Mouse (Mus musculus): ENCODE results near the gene Dnajc22.

Dnajc22 gene

GRCm38 (mm10) chr15:99115065-99115423 lies 22.1 kb downstream of the Dnajc22 start:
- in situ Hi-C loops (cut with MseI, MboI) = no loop called here

GRCm38 (mm10) chr15:99116539-99116938 lies 23.6 kb downstream of the Dnajc22 start:
- in situ Hi-C loops (cut with MseI, MboI) = no loop called here

- in situ Hi-C loops (cut with MseI, MboI) = no loop called here
Observed at GRCm38 (mm10) chr15:99120814-99121213, 27.8 kb downstream of the Dnajc22 start.

GRCm38 (mm10) chr15:99122642-99123041 lies 29.7 kb downstream of the Dnajc22 start:
- in situ Hi-C loops (cut with MseI, MboI) = no loop called here

GRCm38 (mm10) chr15:99125711-99126080 lies 32.7 kb downstream of the Dnajc22 start, which contains the start of gene Spats2:
TSS of gene Spats2 (plus strand) at chr15:99125916.
- in situ Hi-C loops (cut with MseI, MboI) = no loop called here

- in situ Hi-C loops (cut with MseI, MboI) = no loop called here
Observed at GRCm38 (mm10) chr15:99126081-99126815, 33.3 kb downstream of the Dnajc22 start.

- in situ Hi-C loops (cut with MseI, MboI) = no loop called here
Observed at GRCm38 (mm10) chr15:99126816-99127365, 33.9 kb downstream of the Dnajc22 start.

- in situ Hi-C loops (cut with MseI, MboI) = no loop called here
Observed at GRCm38 (mm10) chr15:99127851-99128522, 35.0 kb downstream of the Dnajc22 start.

- in situ Hi-C loops (cut with MseI, MboI) = no loop called here
Observed at GRCm38 (mm10) chr15:99129441-99129840, 36.5 kb downstream of the Dnajc22 start.

- in situ Hi-C loops (cut with MseI, MboI) = no loop called here
Observed at GRCm38 (mm10) chr15:99129956-99130910, 37.3 kb downstream of the Dnajc22 start.

- in situ Hi-C loops (cut with MseI, MboI) = no loop called here
Observed at GRCm38 (mm10) chr15:99138389-99138788, 45.4 kb downstream of the Dnajc22 start.

GRCm38 (mm10) chr15:99139669-99140068 lies 46.7 kb downstream of the Dnajc22 start:
- in situ Hi-C loops (cut with MseI, MboI) = no loop called here

GRCm38 (mm10) chr15:99150516-99150915 lies 57.5 kb downstream of the Dnajc22 start:
- in situ Hi-C loops (cut with MseI, MboI) = no loop called here

- in situ Hi-C loops (cut with MseI, MboI) = no loop called here
Observed at GRCm38 (mm10) chr15:99151324-99151723, 58.4 kb downstream of the Dnajc22 start.

GRCm38 (mm10) chr15:99153466-99153865 lies 60.5 kb downstream of the Dnajc22 start:
- in situ Hi-C loops (cut with MseI, MboI) = no loop called here

Measured in mouse trophoblast stem cell (cell line).